Mouse (Mus musculus) brain, adult 10 weeks (tissue): ENCODE results near the gene Brd4. TPM values are rescaled to one million over a fixed set of nuclear protein-coding genes. Genes with fewer than 3 reads are reported as not detected.

ENCODE experiments used
- polyA plus RNA-seq: library from polyadenylated mRNA; stranded (reverse); fragments of 350-450 nt; fragmentation: Illumina TruSeq; extraction: RNeasy Lipid Tissue Mini Kit (QIAGEN cat#74804); gene quantifications from one replicate; pipeline ENCODE4 v1.2.3, GENCODE M21; 2015; ENCODE audit warnings: low read depth, low replicate concordance

Brd4 gene
- polyA plus RNA-seq, result 49.3 TPM

GRCm38 (mm10) chr17:32284262-32285137 is at the start of gene Brd4:
Brd4 (minus strand) TSS chr17:32284722.

GRCm38 (mm10) chr17:32320597-32321389 is 36.3 kb upstream of the Brd4 start, which contains the start of gene Akap8:
Akap8 (minus strand) TSS chr17:32321238.

GRCm38 (mm10) chr17:32188863-32189636 is 95.5 kb downstream of the Brd4 start, which contains the start of gene Ephx3:
Ephx3 (minus strand) TSS chr17:32189549.

GRCm38 (mm10) chr17:32166687-32167086 is 117.8 kb downstream of the Brd4 start, which contains the start of gene Notch3:
Notch3 (minus strand) TSS chr17:32166852.

Other genes starting within 250 kb of the Brd4 start
- 11.1 TPM for gene Rrp1b, start 248.6 kb downstream of the Brd4 start, polyA plus RNA-seq
- 0.62 TPM for gene Hsf2bp, start 248.4 kb downstream of the Brd4 start, polyA plus RNA-seq
- gene Notch3, start 117.9 kb downstream of the Brd4 start, polyA plus RNA-seq, result 4.6 TPM
- gene Ephx3, start 95.2 kb downstream of the Brd4 start, polyA plus RNA-seq, result 0.58 TPM
- gene Akap8, start 36.5 kb upstream of the Brd4 start, polyA plus RNA-seq, result 65.8 TPM
- 154 TPM for gene Akap8l, start 65.9 kb upstream of the Brd4 start, polyA plus RNA-seq
- gene Wiz, start 104.7 kb upstream of the Brd4 start, polyA plus RNA-seq, result 24.6 TPM
- gene Rasal3, start 118.9 kb upstream of the Brd4 start, polyA plus RNA-seq, result 3.5 TPM
- gene Pglyrp2, start 139.4 kb upstream of the Brd4 start, polyA plus RNA-seq, result not detected
- not detected for gene Cyp4f39, start 168.0 kb upstream of the Brd4 start, polyA plus RNA-seq
- 4.3 TPM for gene Cyp4f17, start 221.3 kb upstream of the Brd4 start, polyA plus RNA-seq